Mouse (Mus musculus) mesoderm, embryonic 11.5 days (tissue): Measurements from ENCODE around the gene Fut2.

ENCODE experiments used
- DNase-seq: peaks from one replicate; pipeline ENCODE4 v3.0.0-alpha.2; 2012; ENCODE audit warnings: low read depth, low spot score

Fut2 gene

GRCm38 (mm10) chr7:45666161-45666560 lies at the start of gene Fut2:
Fut2 (minus strand) TSS chr7:45666394.
- no peak for DNase-seq

GRCm38 (mm10) chr7:45715090-45715708 lies 49.0 kb upstream of the Fut2 start, which contains the start of gene Rpl18:
Rpl18 (plus strand) TSS chr7:45715457.
- peak; percentile 96 for DNase-seq

- DNase-seq, result no peak
These were observed 48.5 kb upstream of the Fut2 start for GRCm38 (mm10) chr7:45714630-45715089.

GRCm38 (mm10) chr7:45713881-45714520 lies 47.8 kb upstream of the Fut2 start:
- no peak for DNase-seq

- DNase-seq, result no peak
These were observed 47.2 kb upstream of the Fut2 start for GRCm38 (mm10) chr7:45713396-45713795.

GRCm38 (mm10) chr7:45712022-45712757 lies 46.0 kb upstream of the Fut2 start:
- DNase-seq, result no peak

GRCm38 (mm10) chr7:45711316-45712021 lies 45.3 kb upstream of the Fut2 start:
- no peak for DNase-seq

GRCm38 (mm10) chr7:45710477-45711191 lies 44.4 kb upstream of the Fut2 start:
- DNase-seq, result no peak

GRCm38 (mm10) chr7:45709677-45710355 lies 43.6 kb upstream of the Fut2 start:
- no peak for DNase-seq

GRCm38 (mm10) chr7:45709036-45709435 lies 42.8 kb upstream of the Fut2 start:
- peak; percentile 80 for DNase-seq

- no peak for DNase-seq
These were observed 42.1 kb upstream of the Fut2 start for GRCm38 (mm10) chr7:45708221-45708761.

- DNase-seq, result peak; percentile 94
These were observed 41.3 kb upstream of the Fut2 start for GRCm38 (mm10) chr7:45707375-45707967.

GRCm38 (mm10) chr7:45706721-45707241 lies 40.6 kb upstream of the Fut2 start:
- peak; percentile 75 for DNase-seq

GRCm38 (mm10) chr7:45705873-45706281 lies 39.7 kb upstream of the Fut2 start:
- peak; percentile 63 for DNase-seq

GRCm38 (mm10) chr7:45705443-45705864 lies 39.3 kb upstream of the Fut2 start:
- peak; percentile 41 for DNase-seq

GRCm38 (mm10) chr7:45704730-45705442 lies 38.7 kb upstream of the Fut2 start, which contains the start of gene Dbp:
Dbp (plus strand) TSS chr7:45705088.
- DNase-seq, result peak; percentile 99

- peak; percentile 87 for DNase-seq
These were observed 37.9 kb upstream of the Fut2 start for GRCm38 (mm10) chr7:45704046-45704559.

GRCm38 (mm10) chr7:45703521-45704033 lies 37.4 kb upstream of the Fut2 start:
- no peak for DNase-seq
